Mouse (Mus musculus) macrophage (primary cell): ENCODE results near the gene Coq8b. TPM values are rescaled to one million over a fixed set of nuclear protein-coding genes. Genes with fewer than 3 reads are reported as not detected.
A peak's percentile ranks its signal among the peaks of the same experiment; 100 is the strongest.

Experiments used
- H3K27ac ChIP-seq: fragments of 350-480 bp; formaldehyde crosslinking; 2 replicates; pipeline ENCODE4 v1.9.0; 2021
- H3K36me3 ChIP-seq: fragments of 350-480 bp; formaldehyde crosslinking; 2 replicates; pipeline ENCODE4 v1.9.0; 2021; ENCODE audit errors: inconsistent target
- H3K4me3 ChIP-seq: fragments of 350-480 bp; formaldehyde crosslinking; 2 replicates; pipeline ENCODE4 v1.9.0; 2021; ENCODE audit errors: inconsistent target
- H3K79me2 ChIP-seq: fragments of 350-480 bp; formaldehyde crosslinking; 2 replicates; pipeline ENCODE4 v1.9.0; 2021; ENCODE audit errors: inconsistent target
- WGBS: methylation state at CpG from one replicate; pipeline ENCODE4 v1.1.7; 2026; ENCODE audit warnings: inconsistent platforms; ENCODE audit not compliant: missing documents; 5-methylcytosine and 5-hydroxymethylcytosine counted together
- polyA plus RNA-seq: library from polyadenylated mRNA; stranded (reverse); fragments of 250-400 nt; gene quantifications from 3 replicates; pipeline ENCODE4 v1.2.4, GENCODE M21; 2018; ENCODE audit warnings: inconsistent platforms

The Coq8b gene
- polyA plus RNA-seq, 1 experiment from 2014 or later = 17.3 TPM

- Histone ChIP-seq H3K79me2 (peaks cover 30% of the 10 kb centered on the region; the same call in 1 of the 2 replicates), H3K4me3 (no peak overlapping the region), H3K36me3 (peaks cover 29% of the 10 kb centered on the region), H3K27ac (no peak overlapping the region)
- WGBS = 96% methylated on average over 11 of the region's 11 CpGs
Observed at GRCm38 (mm10) chr7:27219937-27220336, 12.9 kb upstream of the Coq8b start.

- H3K27ac ChIP-seq = no peak overlapping the region
- peaks cover 50% of the 10 kb centered on the region for H3K79me2 ChIP-seq
- no peak overlapping the region for H3K4me3 ChIP-seq
- 82% methylated on average over 6 of the region's 6 CpGs for WGBS
- peaks cover 22% of the 10 kb centered on the region for H3K36me3 ChIP-seq
Observed at GRCm38 (mm10) chr7:27221939-27222338, 10.9 kb upstream of the Coq8b start.

- Histone ChIP-seq H3K36me3 (peaks cover 19% of the 10 kb centered on the region; the same call in 1 of the 2 replicates), H3K27ac (no peak overlapping the region), H3K4me3 (no peak overlapping the region), H3K79me2 (peaks cover 56% of the 10 kb centered on the region)
- 100% methylated on average over 1 of the region's 1 CpGs for WGBS
Observed at GRCm38 (mm10) chr7:27222538-27222937, 10.3 kb upstream of the Coq8b start.

- Histone ChIP-seq H3K79me2 (peaks cover 61% of the 10 kb centered on the region), H3K27ac (no peak overlapping the region), H3K4me3 (no peak overlapping the region), H3K36me3 (peaks cover under 1% of the 10 kb centered on the region; the same call in 1 of the 2 replicates)
- WGBS = 96% methylated on average over 11 of the region's 11 CpGs
Observed at GRCm38 (mm10) chr7:27224877-27225575, 7.8 kb upstream of the Coq8b start.

- WGBS = 75% methylated on average over 9 of the region's 9 CpGs
- Histone ChIP-seq H3K79me2 (peaks cover 52% of the 10 kb centered on the region), H3K27ac (no peak overlapping the region), H3K4me3 (peak overlapping the region; percentile 63), H3K36me3 (no peaks in the 10 kb centered on the region)
Observed at GRCm38 (mm10) chr7:27227276-27227675, 5.5 kb upstream of the Coq8b start.

GRCm38 (mm10) chr7:27227676-27228075 is 5.1 kb upstream of the Coq8b start:
- Histone ChIP-seq H3K27ac (peak overlapping the region; percentile 21; the same call in 1 of the 2 replicates), H3K4me3 (peak overlapping the region; percentile 63), H3K36me3 (no peaks in the 10 kb centered on the region), H3K79me2 (peaks cover 49% of the 10 kb centered on the region)
- WGBS = 23% methylated on average over 10 of the region's 10 CpGs

- WGBS = 0% methylated on average over 35 of the region's 49 CpGs
- Histone ChIP-seq H3K36me3 (no peaks in the 10 kb centered on the region), H3K27ac (peak within 1 kb of the TSS; percentile 68), H3K4me3 (peak within 1 kb of the TSS; percentile 63), H3K79me2 (peaks cover 48% of the 10 kb centered on the region)
Observed at GRCm38 (mm10) chr7:27228281-27228821, 4.5 kb upstream of the Coq8b start, which contains the start of gene Itpkc. Itpkc (minus strand) TSS chr7:27228661.

GRCm38 (mm10) chr7:27228865-27229264 is 4.0 kb upstream of the Coq8b start:
- no peaks in the 10 kb centered on the region for H3K36me3 ChIP-seq
- H3K4me3 ChIP-seq = peak overlapping the region; percentile 47
- peak overlapping the region; percentile 68 for H3K27ac ChIP-seq
- WGBS = 14% methylated on average over 6 of the region's 6 CpGs
- H3K79me2 ChIP-seq = peaks cover 48% of the 10 kb centered on the region

GRCm38 (mm10) chr7:27230781-27231180 is 2.0 kb upstream of the Coq8b start:
- Histone ChIP-seq H3K27ac (no peak overlapping the region), H3K4me3 (no peak overlapping the region), H3K79me2 (peaks cover 36% of the 10 kb centered on the region), H3K36me3 (no peaks in the 10 kb centered on the region)
- WGBS = 86% methylated on average over 4 of the region's 4 CpGs

GRCm38 (mm10) chr7:27231693-27232331 is 1.0 kb upstream of the Coq8b start:
- Histone ChIP-seq H3K27ac (no peak overlapping the region), H3K4me3 (no peak overlapping the region), H3K36me3 (no peaks in the 10 kb centered on the region), H3K79me2 (peaks cover 26% of the 10 kb centered on the region)
- 68% methylated on average over 7 of the region's 7 CpGs for WGBS

- H3K79me2 ChIP-seq = peaks cover 13% of the 10 kb centered on the region; the same call in 1 of the 2 replicates
- H3K4me3 ChIP-seq = peak overlapping the region; percentile 66
- WGBS = 10% methylated on average over 6 of the region's 6 CpGs
- H3K36me3 ChIP-seq = no peaks in the 10 kb centered on the region
- H3K27ac ChIP-seq = peak overlapping the region; percentile 46
Observed at GRCm38 (mm10) chr7:27233300-27233699, 477 bp downstream of the Coq8b start.

- WGBS = 96% methylated on average over 2 of the region's 2 CpGs
- H3K27ac ChIP-seq = no peak overlapping the region
- peaks cover 10% of the 10 kb centered on the region; the same call in 1 of the 2 replicates for H3K36me3 ChIP-seq
- peaks cover 13% of the 10 kb centered on the region; the same call in 1 of the 2 replicates for H3K79me2 ChIP-seq
- H3K4me3 ChIP-seq = no peak overlapping the region
Observed at GRCm38 (mm10) chr7:27235726-27236125, 2.9 kb downstream of the Coq8b start.

- Histone ChIP-seq H3K79me2 (peaks cover 13% of the 10 kb centered on the region; the same call in 1 of the 2 replicates), H3K36me3 (peaks cover 28% of the 10 kb centered on the region), H3K4me3 (no peak overlapping the region), H3K27ac (no peak overlapping the region)
- WGBS = 100% methylated on average over 1 of the region's 2 CpGs
Observed at GRCm38 (mm10) chr7:27237527-27237926, 4.7 kb downstream of the Coq8b start.

- 70% methylated on average over 5 of the region's 5 CpGs for WGBS
- Histone ChIP-seq H3K4me3 (no peak overlapping the region), H3K79me2 (peaks cover 9% of the 10 kb centered on the region; the same call in 1 of the 2 replicates), H3K27ac (no peak overlapping the region), H3K36me3 (peaks cover 39% of the 10 kb centered on the region)
Observed at GRCm38 (mm10) chr7:27238568-27238967, 5.7 kb downstream of the Coq8b start.

GRCm38 (mm10) chr7:27243211-27243610 is 10.4 kb downstream of the Coq8b start:
- Histone ChIP-seq H3K27ac (no peak overlapping the region), H3K36me3 (peaks cover 58% of the 10 kb centered on the region), H3K79me2 (no peaks in the 10 kb centered on the region), H3K4me3 (no peak overlapping the region)
- WGBS = 94% methylated on average over 8 of the region's 8 CpGs
